Comparison of ENCODE assay signal across 16 mouse cellular contexts in the genomic region with DNA sequence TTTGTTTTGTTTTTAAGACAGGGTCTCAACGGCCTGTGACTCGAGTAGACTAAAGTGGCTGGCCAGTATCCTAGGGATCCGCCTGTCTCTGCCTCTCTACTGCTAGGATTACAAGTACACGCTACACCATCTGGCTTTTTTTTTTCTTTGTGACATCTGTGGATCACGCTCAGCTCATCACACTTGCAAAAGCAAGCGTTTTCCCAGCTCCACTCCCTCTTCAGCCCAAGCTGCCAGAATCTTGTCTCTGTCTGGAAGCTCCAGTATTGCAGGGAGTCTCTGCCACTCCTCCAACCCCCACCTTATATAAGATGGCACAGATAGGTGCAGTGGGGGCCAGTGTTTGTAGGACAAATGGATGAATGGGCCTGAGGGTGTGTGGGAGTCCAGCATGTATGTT. TPM values are rescaled to one million over a fixed set of nuclear protein-coding genes. Genes with fewer than 3 reads are reported as not detected.
DNase-seq lines count a peak whose midpoint lies in the region; ATAC-seq and TF ChIP-seq lines count a peak whose summit lies in the region.
"Had no signal": no experiment of that assay in that cellular context is flagged by ENCODE, and none has a peak within 500 bp of the region (broad histone marks: within the 10 kb centered on the region; RNA-seq: fewer than 3 reads in every experiment).

No protein-coding gene starts in this region.

- H3K4me1 ChIP-seq in lung, embryonic 14.5 days (ENCODE audit: insufficient read depth) = no peaks in the 10 kb centered on the region
- H3K4me1 ChIP-seq: embryonic facial prominence, embryonic 10.5 days; midbrain, embryonic 12.5 days; neural tube, embryonic 15.5 days had no signal

- no peak overlapping the region for H3K4me3 ChIP-seq in lung, embryonic 14.5 days (ENCODE audit: low read depth, low read length)
- H3K4me3 ChIP-seq: embryonic facial prominence, embryonic 10.5 days; heart, embryonic 10.5 days; midbrain, embryonic 12.5 days; neural tube, embryonic 15.5 days had no signal

- no peaks in the 10 kb centered on the region for H3K27me3 ChIP-seq in lung, embryonic 14.5 days (ENCODE audit: insufficient read depth, low read length)
- H3K27me3 ChIP-seq: midbrain, embryonic 12.5 days; neural tube, embryonic 15.5 days had no signal

- WGBS in lung, embryonic 14.5 days = 68% methylated on average over 6 of the region's 6 CpGs

- H3K9ac ChIP-seq in lung, embryonic 14.5 days = no peak overlapping the region
- H3K9ac ChIP-seq: liver, embryonic 14.5 days; midbrain, embryonic 12.5 days; neural tube, embryonic 15.5 days had no signal

- H3K36me3 ChIP-seq in lung, embryonic 14.5 days (ENCODE audit: insufficient read depth) = no peaks in the 10 kb centered on the region
- H3K36me3 ChIP-seq: embryonic facial prominence, embryonic 10.5 days had no signal

- H3K27ac ChIP-seq in lung, embryonic 14.5 days (ENCODE audit: low read depth) = no peak overlapping the region
- H3K27ac ChIP-seq: embryonic facial prominence, embryonic 10.5 days; heart, embryonic 10.5 days; liver, embryonic 14.5 days; midbrain, embryonic 12.5 days; neural tube, embryonic 15.5 days had no signal

- no peak overlapping the region for H3K4me2 ChIP-seq in lung, embryonic 14.5 days
- H3K4me2 ChIP-seq: midbrain, embryonic 12.5 days; neural tube, embryonic 15.5 days had no signal

- TF ChIP-seq CTCF in lung, embryonic 14.5 days (IDR thresholded peaks at IDR 0.05; ENCODE audit: low read depth) = no peak

- no peaks in the 10 kb centered on the region for H3K9me3 ChIP-seq in lung, embryonic 14.5 days (ENCODE audit: low read depth, low read length)
- H3K9me3 ChIP-seq: embryonic facial prominence, embryonic 10.5 days; heart, embryonic 10.5 days; midbrain, embryonic 12.5 days; neural tube, embryonic 15.5 days had no signal

- DNase-seq in lung, embryonic 14.5 days = peak; percentile 15
- DNase-seq in lung, adult 18-20 months = no peak
- DNase-seq in brain, embryonic 18.5 days (ENCODE audit: low read depth, low spot score) = peak; percentile 43
- DNase-seq in frontal cortex, postnatal 36 days (ENCODE audit: low spot score in 2 of 2) = peak; percentile 76 to 86
- DNase-seq in left cerebral cortex, postnatal 14 days (ENCODE audit: low spot score in 2 of 2) = peak; percentile 68 to 83
- no peak for DNase-seq in cerebellum, adult 8-10 months
- no peak for DNase-seq in heart, postnatal 14 days
- no peak for DNase-seq in testis, postnatal 14 days (ENCODE audit: low spot score)
- DNase-seq: cerebellum, adult 18-20 months had no signal

- no peak for ATAC-seq in lung, embryonic 14.5 days (ENCODE audit: insufficient read depth)
- ATAC-seq: CD4-positive, CD25-positive, alpha-beta regulatory T cell, adult 4 months; intestine, postnatal 0 days had no signal

- intact Hi-C loops in left cerebral cortex, postnatal 14 days (cut with DNase I) = no loop called here
- intact Hi-C loops in heart, postnatal 14 days (cut with DNase I) = no loop called here

RNA-seq across cellular contexts. Expression of a gene that starts 54.6 kb away (rescaled TPM):
- 66.5 and 66.7 TPM in 2 replicates for polyA plus RNA-seq in lung, embryonic 14.5 days (2014; fragmentation: Nextera tagmentation; extraction: Ambion mirVana)
- 10 to 100 TPM; 31.3 to 32.3 TPM for total RNA-seq in left cerebral cortex, postnatal 14 days (2021)
- 10 to 100 TPM; 45.3 to 48.3 TPM for total RNA-seq in heart, postnatal 14 days (2021)

RNA-seq across cellular contexts. Expression of a gene that starts 59.0 kb away (rescaled TPM):
- 193 and 196 TPM in 2 replicates for polyA plus RNA-seq in lung, embryonic 14.5 days (2014; fragmentation: Nextera tagmentation; extraction: Ambion mirVana)
- total RNA-seq in left cerebral cortex, postnatal 14 days (2021) = 100 to 1,000 TPM; 137 to 141 TPM
- total RNA-seq in heart, postnatal 14 days (2021) = 100 to 1,000 TPM; 596 to 612 TPM

Comparison
In these comparisons a context has a peak if more than half of its experiments do, and no peak if none do; other contexts are left out.
1. DNase-seq: peak in lung, embryonic 14.5 days (single experiment), brain, embryonic 18.5 days (single experiment), frontal cortex, postnatal 36 days (2 of 2) and left cerebral cortex, postnatal 14 days (2 of 2); none in lung, adult 18-20 months (0 of 2), cerebellum, adult 8-10 months (single experiment), heart, postnatal 14 days (0 of 2) and testis, postnatal 14 days (single experiment).
2. RNA of a gene that starts 59.0 kb away (total RNA-seq): 596 to 612 TPM in heart, postnatal 14 days; 137 to 141 TPM in left cerebral cortex, postnatal 14 days; every median in the first group is over 4 times any median in the second.